Mouse (Mus musculus) cerebral cortex, adult 2 months (tissue): ENCODE measurements around the gene Ahsg.

Experiments used
- WGBS: fragments of 180-500 bp; shearing (Covaris S2); methylation state at CpG from one replicate; pipeline ENCODE4 v1.1.7; 2018; 5-methylcytosine and 5-hydroxymethylcytosine counted together

The Ahsg gene

DNA sequence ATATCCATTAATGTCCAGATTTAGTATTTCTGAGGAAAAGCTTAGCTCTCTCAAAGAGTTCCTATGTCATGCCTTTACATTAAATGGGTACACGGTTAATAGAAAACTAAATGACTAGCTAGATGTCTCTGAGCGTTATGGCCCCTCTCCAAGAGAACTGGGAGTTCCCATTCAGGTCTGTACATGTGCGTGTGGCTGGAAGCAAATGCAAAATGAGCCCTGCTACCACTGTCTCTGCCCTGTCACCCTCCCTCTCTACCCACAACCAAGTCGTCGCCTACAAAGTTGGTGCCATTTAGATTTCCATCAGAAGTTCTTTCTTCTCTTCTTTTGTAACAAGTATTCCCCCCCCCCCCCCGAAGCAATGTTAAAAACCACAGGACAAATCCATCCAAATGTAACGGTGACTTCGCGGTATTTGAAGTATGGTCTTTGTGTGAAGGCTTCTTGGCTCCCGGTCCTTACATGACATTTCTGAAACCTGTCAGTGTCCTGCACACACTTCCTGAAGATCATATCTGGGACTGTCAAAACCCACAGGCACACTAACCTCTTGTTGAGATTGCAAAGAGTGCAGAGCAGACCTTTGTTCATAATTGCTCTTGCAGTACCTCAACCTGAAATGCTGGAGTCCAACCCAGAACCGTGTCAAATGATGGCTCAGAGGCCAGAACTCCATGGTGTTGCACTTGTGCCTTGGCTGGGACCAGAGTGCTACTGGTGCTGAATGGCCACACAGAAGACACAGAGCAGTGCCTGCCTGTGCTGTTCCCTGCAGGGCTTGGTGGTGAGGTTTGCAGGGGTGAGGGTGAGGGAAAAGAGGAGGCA is at the start of gene Ahsg:
Gene Ahsg, plus strand, starts transcription at position 595 of the 828 bp plus-strand sequence.
- WGBS = 71% methylated on average over 11 of the region's 11 CpGs

- 97% methylated on average over 5 of the region's 5 CpGs for WGBS
Measured at GRCm38 (mm10) chr16:22842871-22843270, 48.2 kb upstream of the Ahsg start.

DNA sequence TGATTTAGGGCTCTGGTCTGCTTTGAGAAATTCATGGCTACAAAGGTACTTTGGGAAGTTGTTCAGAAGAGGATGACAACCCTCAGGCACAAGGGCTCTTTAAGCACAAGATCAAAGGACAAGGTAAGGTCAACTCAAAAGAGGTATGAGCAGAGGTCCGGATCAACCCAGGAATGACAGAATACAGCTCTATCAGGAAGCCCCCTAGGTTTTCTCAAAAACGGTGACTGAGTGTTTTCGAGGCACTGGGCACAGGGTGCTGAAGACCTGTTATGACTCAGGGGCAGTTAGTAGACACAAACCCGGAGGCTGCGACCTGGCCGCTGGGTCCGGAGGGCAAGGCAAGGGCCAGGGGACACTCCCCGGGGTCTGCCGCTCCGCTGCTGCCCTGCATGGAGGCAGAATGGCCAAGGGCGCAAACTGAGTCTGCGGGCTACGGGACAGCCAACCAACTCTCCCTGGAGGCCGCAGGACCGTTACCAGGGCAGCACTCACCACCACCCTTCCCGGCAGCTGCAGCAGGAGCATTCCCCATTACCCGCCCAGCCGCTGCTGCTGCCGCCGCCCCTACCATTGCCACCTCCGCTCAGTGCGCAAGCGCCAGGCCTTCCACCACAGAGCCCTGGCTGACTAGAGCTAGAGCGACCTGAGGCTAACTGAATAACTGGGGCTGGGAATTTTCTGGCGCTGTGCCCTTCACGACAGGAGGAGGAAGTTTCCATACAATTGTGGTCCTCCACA is 46.8 kb upstream of the Ahsg start:
- WGBS = 6% methylated on average over 26 of the region's 26 CpGs

- WGBS = 59% methylated on average over 5 of the region's 5 CpGs
Measured at GRCm38 (mm10) chr16:22844834-22845233, 46.2 kb upstream of the Ahsg start.

GRCm38 (mm10) chr16:22845481-22845880 is 45.6 kb upstream of the Ahsg start:
- 84% methylated on average over 4 of the region's 4 CpGs for WGBS

GRCm38 (mm10) chr16:22847686-22848085 is 43.4 kb upstream of the Ahsg start:
- 87% methylated on average over 1 of the region's 1 CpGs for WGBS

GRCm38 (mm10) chr16:22848331-22848730 is 42.7 kb upstream of the Ahsg start:
- WGBS = 68% methylated on average over 1 of the region's 1 CpGs

- WGBS = 90% methylated on average over 4 of the region's 4 CpGs
Measured at GRCm38 (mm10) chr16:22852709-22853108, 38.4 kb upstream of the Ahsg start.

DNA sequence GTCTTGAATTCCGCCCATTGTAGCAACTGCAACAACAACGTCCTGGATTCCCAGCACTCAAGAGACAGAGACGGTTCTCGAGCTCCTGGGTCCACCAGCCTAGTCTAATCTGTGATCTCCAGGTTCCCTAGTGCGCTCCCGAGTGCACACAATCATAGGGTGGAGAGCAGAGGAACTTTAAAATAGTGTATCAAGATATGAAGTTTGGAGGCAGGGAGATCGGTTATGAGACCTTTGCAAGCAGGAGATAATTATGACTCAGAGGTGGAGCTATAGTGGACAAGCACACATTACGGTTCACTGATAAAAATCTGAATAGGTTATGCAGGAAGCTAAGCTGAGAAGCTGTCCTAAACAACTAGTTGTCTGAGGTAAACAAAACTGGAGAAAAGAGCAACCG is 34.3 kb upstream of the Ahsg start:
- 10% methylated on average over 9 of the region's 9 CpGs for WGBS

- under 1% methylated on average over 62 of the region's 62 CpGs for WGBS
Measured at GRCm38 (mm10) chr16:22857431-22858113, 33.5 kb upstream of the Ahsg start, which contains the start of the genes Tbccd1 and Dnajb11. Tbccd1 (minus strand) TSS chr16:22857669. Dnajb11 (plus strand) TSS chr16:22857845.

GRCm38 (mm10) chr16:22872397-22872796 is 18.7 kb upstream of the Ahsg start:
- 73% methylated on average over 8 of the region's 8 CpGs for WGBS

- 70% methylated on average over 4 of the region's 4 CpGs for WGBS
Measured at GRCm38 (mm10) chr16:22873369-22873768, 17.7 kb upstream of the Ahsg start.

- WGBS = 50% methylated on average over 9 of the region's 9 CpGs
Measured at GRCm38 (mm10) chr16:22876218-22877043, 14.6 kb upstream of the Ahsg start.

DNA sequence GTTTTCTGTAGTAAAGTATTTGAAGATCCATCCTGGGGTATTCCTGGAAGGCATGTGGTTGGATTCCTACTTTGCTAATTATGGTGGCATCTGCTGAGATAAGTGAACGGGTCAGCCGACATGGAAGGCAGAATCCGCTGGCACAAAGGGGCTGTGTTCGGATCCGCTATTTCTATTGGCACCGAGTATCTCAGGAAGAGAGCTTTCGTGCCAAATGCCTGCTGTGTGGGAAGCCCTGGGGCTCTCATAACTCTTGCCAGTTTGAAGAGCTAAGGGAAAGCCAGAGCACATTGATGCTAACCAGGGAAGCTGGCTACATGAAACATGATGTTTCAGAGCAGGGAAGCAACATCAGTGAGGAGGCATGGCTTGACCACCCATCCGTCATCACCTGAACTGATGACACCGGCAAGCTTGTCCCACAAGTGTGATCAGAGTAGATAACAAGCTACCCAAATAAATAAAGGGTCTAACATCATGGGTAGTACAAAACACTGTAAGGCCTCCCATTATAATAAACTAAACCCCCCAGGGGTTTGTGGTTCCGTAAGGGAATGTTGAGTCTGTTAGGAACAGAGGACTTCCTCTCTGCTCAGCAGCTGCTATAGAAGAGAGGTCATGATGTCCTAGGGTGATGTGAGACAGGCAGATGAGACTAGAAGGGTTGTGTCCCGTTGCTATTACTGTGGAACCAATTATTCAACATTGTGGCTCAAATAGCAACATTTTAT is 13.3 kb upstream of the Ahsg start:
- 34% methylated on average over 11 of the region's 11 CpGs for WGBS

GRCm38 (mm10) chr16:22878716-22879115 is 12.4 kb upstream of the Ahsg start:
- 85% methylated on average over 7 of the region's 7 CpGs for WGBS

DNA sequence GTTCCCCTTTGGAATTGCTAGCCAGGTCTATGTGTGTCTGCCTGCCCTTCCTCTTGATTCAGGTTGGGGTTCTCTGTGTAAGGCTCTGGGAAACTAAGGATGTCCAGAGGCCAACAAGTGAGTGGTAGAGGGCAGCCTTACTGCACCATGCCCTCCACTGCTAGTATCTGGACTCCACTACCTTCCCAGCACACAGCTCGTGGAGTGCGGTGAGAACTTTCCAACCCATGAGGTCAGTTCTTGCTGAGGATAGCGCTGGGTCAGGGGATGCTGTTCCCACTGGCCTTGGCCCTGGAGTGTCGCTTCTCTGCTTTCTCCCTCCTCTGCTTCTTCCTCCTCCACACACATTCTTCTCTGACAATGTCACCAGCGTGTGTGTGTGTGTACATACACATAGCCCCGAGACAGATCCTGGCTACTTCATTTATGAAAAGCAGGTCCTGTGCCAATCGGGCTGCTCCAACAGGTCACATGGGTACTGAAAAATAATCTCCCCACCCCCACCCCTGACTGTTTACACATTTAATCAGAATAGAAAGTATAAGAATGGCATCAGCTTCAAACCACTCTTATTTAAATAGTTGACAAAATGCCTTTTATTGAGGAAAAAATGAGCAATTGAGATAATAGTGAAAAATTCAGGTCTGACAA is 11.0 kb upstream of the Ahsg start:
- 63% methylated on average over 7 of the region's 7 CpGs for WGBS

DNA sequence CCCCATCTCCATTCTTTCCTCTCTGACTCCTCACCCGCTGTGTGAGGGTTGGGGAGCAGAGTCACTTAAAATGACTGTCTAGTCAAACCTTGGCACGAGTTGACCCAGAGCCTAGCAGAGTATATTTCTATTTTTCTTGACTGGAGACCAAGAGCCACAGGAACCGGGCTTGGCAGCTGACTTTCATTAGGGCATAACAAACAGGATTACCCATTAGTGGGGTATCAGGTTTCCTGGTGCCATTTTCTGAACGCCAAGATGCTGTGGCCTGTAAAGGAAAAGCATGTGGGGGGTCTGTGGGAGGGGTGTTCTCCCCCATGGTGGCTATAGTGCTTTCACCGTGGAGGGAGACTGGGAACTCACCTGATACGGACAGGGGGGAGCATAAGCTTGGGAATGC is 10.2 kb upstream of the Ahsg start:
- WGBS = 45% methylated on average over 6 of the region's 6 CpGs

DNA sequence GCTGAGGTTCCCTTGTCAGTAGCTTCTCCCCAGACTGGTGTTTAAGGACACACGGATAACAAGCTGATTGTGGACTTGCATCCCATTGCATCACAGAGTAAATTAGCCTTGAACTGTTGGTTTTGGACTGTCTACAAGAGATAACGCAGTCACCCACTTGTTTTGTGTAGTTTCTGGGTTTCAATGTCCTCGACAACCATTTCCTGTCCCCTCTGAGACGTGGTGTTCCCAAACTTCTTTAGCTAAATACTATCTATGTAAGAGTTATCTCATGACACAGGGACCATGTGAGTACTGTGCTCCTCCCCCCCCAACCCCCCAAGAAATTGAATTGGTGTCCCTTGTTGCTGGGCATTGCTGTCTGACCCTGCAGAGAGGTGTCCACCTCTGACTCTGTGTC is 9.6 kb upstream of the Ahsg start:
- WGBS = 75% methylated on average over 4 of the region's 4 CpGs

- 76% methylated on average over 5 of the region's 5 CpGs for WGBS
Measured at GRCm38 (mm10) chr16:22883441-22883840, 7.6 kb upstream of the Ahsg start.

DNA sequence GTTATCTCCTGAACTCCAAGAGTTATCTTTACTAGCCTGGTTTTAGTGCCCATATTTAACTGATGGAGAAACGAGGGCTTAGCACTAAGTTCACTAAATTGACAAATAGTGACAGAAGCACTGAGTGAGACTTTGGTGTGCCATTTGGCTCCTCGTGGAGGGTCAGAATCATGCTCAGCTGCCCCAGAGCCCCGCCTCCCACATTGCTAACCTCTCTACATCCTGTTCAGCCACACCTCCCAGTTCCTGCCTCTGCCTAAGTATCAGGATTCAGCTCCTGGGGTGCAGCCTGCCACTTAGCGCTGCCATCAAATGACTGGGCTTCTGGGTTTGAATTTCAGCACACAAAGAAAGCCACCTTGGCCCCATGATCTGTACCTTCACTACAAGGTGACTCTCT is 5.7 kb upstream of the Ahsg start:
- 55% methylated on average over 4 of the region's 4 CpGs for WGBS
